In genomic region chr16:7559177-7559576, GRCm38 (mm10) we compare ENCODE assay signal across 29 mouse cellular contexts.
DNase-seq lines count a peak whose midpoint lies in the region; ATAC-seq lines count a peak whose summit lies in the region.
"Had no signal": no experiment of that assay in that cellular context is flagged by ENCODE, and none has a peak within 500 bp of the region (broad histone marks: within the 10 kb centered on the region; RNA-seq: fewer than 3 reads in every experiment).

No protein-coding gene starts in this region.

- no peaks in the 10 kb centered on the region for H3K4me1 ChIP-seq in hindbrain, embryonic 12.5 days
- H3K4me1 ChIP-seq: forebrain, embryonic 13.5 days; heart, embryonic 13.5 days; intestine, embryonic 15.5 days; liver, embryonic 12.5 days had no signal

- ATAC-seq in hematopoietic stem cell, adult 5-6 weeks (replicated peaks in 1 of 2; ENCODE audit: insufficient read depth in 1 of 2, low FRiP score in 2 of 2, low TSS enrichment in 1 of 2, low read depth in 1 of 2, poor library complexity in 2 of 2, severe bottlenecking in 2 of 2), result peak; percentile 72 to 79
- no peak for ATAC-seq in hindbrain, embryonic 12.5 days (ENCODE audit: low FRiP score)
- ATAC-seq: forebrain, embryonic 13.5 days; hindbrain, postnatal 0 days; intestine, embryonic 15.5 days; liver, embryonic 12.5 days; liver, postnatal 0 days had no signal

- H3K36me3 ChIP-seq in hindbrain, embryonic 12.5 days, result no peaks in the 10 kb centered on the region
- H3K36me3 ChIP-seq: heart, embryonic 13.5 days; intestine, embryonic 15.5 days; liver, embryonic 12.5 days; neural tube, embryonic 15.5 days had no signal

- intact Hi-C loops in heart, postnatal 36 days (cut with DNase I), result no loop called here

- no peak overlapping the region for H3K27ac ChIP-seq in hindbrain, embryonic 12.5 days
- H3K27ac ChIP-seq: forebrain, embryonic 13.5 days; heart, embryonic 13.5 days; hindbrain, postnatal 0 days; intestine, embryonic 15.5 days; liver, embryonic 12.5 days; neural tube, embryonic 15.5 days; stomach, postnatal 0 days had no signal

- H3K4me2 ChIP-seq in hindbrain, embryonic 12.5 days (replicated peaks), result no peak overlapping the region
- H3K4me2 ChIP-seq: forebrain, embryonic 13.5 days; heart, embryonic 13.5 days; intestine, embryonic 15.5 days; liver, embryonic 12.5 days; neural tube, embryonic 15.5 days had no signal

- DNase-seq in heart, adult 8-10 months (ENCODE audit: low spot score), result peak; percentile 11
- no peak for DNase-seq in heart, postnatal 36 days
- DNase-seq in 416B (ENCODE audit: low read depth), result peak; percentile 45
- DNase-seq in skeletal muscle tissue, adult 2 months (ENCODE audit: low read depth, low spot score), result peak; percentile 2
- no peak for DNase-seq in adrenal gland, adult 8-10 months
- DNase-seq: adrenal gland, adult 2 months; cerebellum, adult 11 months; cerebellum, adult 9-10 months; gastrocnemius, postnatal 14 days; kidney, adult 9 months; kidney, postnatal 10 days; left cerebral cortex, postnatal 4 days; liver, postnatal 0 days; lung, postnatal 36 days; midbrain, embryonic 14.5 days; retina, postnatal 1 day; right cerebral cortex, postnatal 14 days; spleen, adult 18-20 months; thymus, adult 18-20 months; thymus, postnatal 25 days had no signal

- no peak overlapping the region for H3K4me3 ChIP-seq in hindbrain, embryonic 12.5 days
- H3K4me3 ChIP-seq: forebrain, embryonic 13.5 days; heart, embryonic 13.5 days; intestine, embryonic 15.5 days; liver, embryonic 12.5 days; neural tube, embryonic 15.5 days had no signal

- H3K9ac ChIP-seq in hindbrain, embryonic 12.5 days, result no peak overlapping the region
- H3K9ac ChIP-seq: forebrain, embryonic 13.5 days; heart, embryonic 13.5 days; intestine, embryonic 15.5 days; liver, embryonic 12.5 days; liver, postnatal 0 days; neural tube, embryonic 15.5 days had no signal

- no peaks in the 10 kb centered on the region for H3K9me3 ChIP-seq in hindbrain, embryonic 12.5 days (replicated peaks)
- H3K9me3 ChIP-seq: forebrain, embryonic 13.5 days; heart, embryonic 13.5 days; intestine, embryonic 15.5 days; liver, embryonic 12.5 days; neural tube, embryonic 15.5 days had no signal

- WGBS in hindbrain, embryonic 12.5 days, result 81% methylated on average over 1 of the region's 1 CpGs

- H3K27me3 ChIP-seq in hindbrain, embryonic 12.5 days, result no peaks in the 10 kb centered on the region
- H3K27me3 ChIP-seq: forebrain, embryonic 13.5 days; heart, embryonic 13.5 days; intestine, embryonic 15.5 days; liver, embryonic 12.5 days; neural tube, embryonic 15.5 days had no signal

Comparison
In these comparisons a context has a peak if more than half of its experiments do, and no peak if none do; other contexts are left out.
1. DNase-seq: peak in heart, adult 8-10 months (single experiment), 416B (single experiment) and skeletal muscle tissue, adult 2 months (single experiment); none in heart, postnatal 36 days (0 of 2) and adrenal gland, adult 8-10 months (single experiment).